Mouse (Mus musculus) stomach, postnatal 0 days (tissue): ENCODE measurements at regions not wholly inside any gene's neighbourhood (a gene's known extent, or its start where the extent isn't known, plus 50 kb on each side); places are given as distances from the start of the nearest gene placed in this dataset.

Experiments
- ATAC-seq: fragments of 200-750 bp; cut with Nextera tagmentation; 2 replicates; pipeline ENCODE4 v1.8.0; 2017; ENCODE audit not compliant: low FRiP score, low TSS enrichment
- DNase-seq: peaks from one replicate; pipeline ENCODE4 v3.0.0-alpha.2; 2016; ENCODE audit warnings: low spot score
- H3K27ac ChIP-seq: fragments of 300-500 bp; sonication (generic); replicated peaks from 2 replicates; pipeline ENCODE4 v1.5.1; 2014; ENCODE audit warnings: mild to moderate bottlenecking, control low read depth
- H3K27me3 ChIP-seq: fragments of 300-500 bp; sonication (generic); 2 replicates; pipeline ENCODE4 v1.6.1; 2014; ENCODE audit warnings: low read length; ENCODE audit not compliant: control insufficient read depth, insufficient read depth
- H3K36me3 ChIP-seq: fragments of 300-500 bp; sonication (generic); 2 replicates; pipeline ENCODE4 v1.6.1; 2014; ENCODE audit warnings: low read length, mixed read lengths; ENCODE audit not compliant: control insufficient read depth, insufficient read depth
- H3K4me1 ChIP-seq: fragments of 300-500 bp; sonication (generic); replicated peaks from 2 replicates; pipeline ENCODE4 v1.6.1; 2014; ENCODE audit warnings: antibody characterized with exemption; ENCODE audit not compliant: control insufficient read depth, insufficient read depth
- H3K4me2 ChIP-seq: fragments of 300-500 bp; sonication (generic); replicated peaks from 2 replicates; pipeline ENCODE4 v1.6.1; 2014; ENCODE audit warnings: low read depth, mild to moderate bottlenecking, control low read depth, moderate library complexity
- H3K4me3 ChIP-seq: fragments of 300-500 bp; sonication (generic); 2 replicates; pipeline ENCODE4 v1.5.1; 2014; ENCODE audit warnings: low read depth, low read length, control low read depth
- H3K9ac ChIP-seq: fragments of 300-500 bp; sonication (generic); 2 replicates; pipeline ENCODE4 v1.6.1; 2014; ENCODE audit warnings: mild to moderate bottlenecking, low read length, control low read depth, mixed read lengths
- H3K9me3 ChIP-seq: fragments of 300-500 bp; sonication (generic); 2 replicates; pipeline ENCODE4 v1.6.1; 2016; ENCODE audit warnings: low read length; ENCODE audit not compliant: control insufficient read depth
- CTCF ChIP-seq: IDR thresholded peaks from 2 replicates; pipeline ENCODE4 v1.5.1; 2016; ENCODE audit warnings: antibody characterized with exemption, low read depth, mild to moderate bottlenecking, moderate library complexity
- EP300 ChIP-seq: optimal IDR thresholded peaks from 2 replicates; pipeline ENCODE3; 2016; ENCODE audit warnings: antibody characterized with exemption
- WGBS: fragments of 180-500 bp; shearing (Covaris S2); extraction: QIAGEN DNeasy Blood & Tissue Kit; methylation state at CpG from one replicate; pipeline ENCODE4 v1.1.7; 2014; 5-methylcytosine and 5-hydroxymethylcytosine counted together

GRCm38 (mm10) chr5:134013206-134013605, 86.3 kb upstream of the Castor2 start:
- TF ChIP-seq CTCF (peak; percentile 41; the same call in 1 of the 2 replicates), EP300 (no peak)
- no peaks in the 10 kb centered on the region for H3K9me3 ChIP-seq
- no peak overlapping the region for H3K4me3 ChIP-seq
- no peaks in the 10 kb centered on the region for H3K36me3 ChIP-seq
- ATAC-seq (no peak), DNase-seq (no peak)
- H3K9ac ChIP-seq: no peak overlapping the region
- no peak overlapping the region for H3K27ac ChIP-seq
- H3K27me3 ChIP-seq: no peaks in the 10 kb centered on the region
- WGBS: 83% methylated on average over 8 of the region's 8 CpGs
- no peak overlapping the region for H3K4me2 ChIP-seq
- H3K4me1 ChIP-seq: no peaks in the 10 kb centered on the region; the same call in 1 of the 2 replicates

- DNase-seq (no peak), ATAC-seq (no peak)
- TF ChIP-seq EP300 (no peak), CTCF (no peak)
- H3K9ac ChIP-seq: no peak overlapping the region
- H3K36me3 ChIP-seq: no peaks in the 10 kb centered on the region
- 84% methylated on average over 14 of the region's 14 CpGs for WGBS
- H3K27ac ChIP-seq: no peak overlapping the region
- no peaks in the 10 kb centered on the region; the same call in 1 of the 2 replicates for H3K4me1 ChIP-seq
- H3K27me3 ChIP-seq: no peaks in the 10 kb centered on the region
- H3K4me3 ChIP-seq: no peak overlapping the region
- no peak overlapping the region for H3K4me2 ChIP-seq
- H3K9me3 ChIP-seq: no peaks in the 10 kb centered on the region
Measured at GRCm38 (mm10) chr5:134009843-134010242, 89.7 kb upstream of the Castor2 start.

DNA sequence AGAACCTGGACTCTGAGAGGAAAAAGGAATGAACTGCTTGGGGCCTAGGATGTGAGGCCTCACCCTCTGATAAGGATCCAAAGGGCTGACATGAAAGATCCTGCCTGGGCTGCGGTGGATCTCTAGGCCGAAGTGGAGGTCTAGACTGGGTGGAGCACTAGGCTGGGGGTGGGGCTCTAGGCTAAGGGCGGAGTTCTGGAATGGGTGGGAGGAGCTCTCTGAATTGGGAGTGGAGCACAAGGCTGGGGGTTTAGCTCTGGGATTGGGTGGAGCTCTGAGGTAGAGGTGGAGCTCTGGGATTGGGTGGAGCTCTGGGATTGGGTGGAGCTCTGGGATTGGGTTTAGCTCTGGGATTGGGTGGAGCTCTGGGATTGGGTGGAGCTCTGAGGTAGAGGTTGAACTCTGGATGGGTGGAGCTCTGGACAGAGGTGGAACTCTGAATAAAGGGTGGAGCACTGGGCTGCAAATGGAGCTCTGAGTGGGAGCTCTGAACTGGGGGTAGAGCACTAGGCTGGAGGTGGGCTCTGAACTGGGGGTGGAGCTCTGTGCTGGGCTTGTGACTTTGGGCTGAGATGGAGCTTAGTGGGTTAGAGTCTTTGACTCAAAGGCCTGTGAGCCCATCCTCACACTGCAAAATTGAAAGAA, 92.3 kb upstream of the Castor2 start:
- H3K27ac ChIP-seq: no peak overlapping the region

GRCm38 (mm10) chr5:134006470-134007126, 92.9 kb upstream of the Castor2 start:
- WGBS: 11% methylated on average over 14 of the region's 14 CpGs
- H3K36me3 ChIP-seq: no peaks in the 10 kb centered on the region

More for the DNA sequence above, 92.3 kb upstream of the Castor2 start:
- no peak overlapping the region for H3K9ac ChIP-seq
- H3K4me1 ChIP-seq: no peaks in the 10 kb centered on the region
- no peak overlapping the region for H3K4me3 ChIP-seq
- ATAC-seq (peak; percentile 84), DNase-seq (peak; percentile 39)
- no peaks in the 10 kb centered on the region for H3K27me3 ChIP-seq
- no peak for TF ChIP-seq CTCF
- no peak for TF ChIP-seq EP300
- H3K4me2 ChIP-seq: no peak overlapping the region
- H3K9me3 ChIP-seq: no peaks in the 10 kb centered on the region
- 15% methylated on average over 3 of the region's 3 CpGs for WGBS
- H3K36me3 ChIP-seq: no peaks in the 10 kb centered on the region

GRCm38 (mm10) chr5:134006001-134006400, 93.5 kb upstream of the Castor2 start:
- H3K27me3 ChIP-seq: no peaks in the 10 kb centered on the region
- no peak overlapping the region for H3K27ac ChIP-seq
- TF ChIP-seq CTCF (no peak), EP300 (no peak)
- no peak overlapping the region for H3K4me2 ChIP-seq
- no peak overlapping the region for H3K9ac ChIP-seq
- ATAC-seq (no peak), DNase-seq (no peak)
- H3K4me1 ChIP-seq: no peaks in the 10 kb centered on the region
- H3K9me3 ChIP-seq: no peaks in the 10 kb centered on the region
- 65% methylated on average over 3 of the region's 3 CpGs for WGBS
- H3K36me3 ChIP-seq: no peaks in the 10 kb centered on the region
- H3K4me3 ChIP-seq: no peak overlapping the region

More at GRCm38 (mm10) chr5:134006470-134007126, 92.9 kb upstream of the Castor2 start:
- no peaks in the 10 kb centered on the region for H3K9me3 ChIP-seq
- H3K4me1 ChIP-seq: no peaks in the 10 kb centered on the region
- no peak overlapping the region for H3K27ac ChIP-seq
- peak overlapping the region; percentile 35 for H3K4me2 ChIP-seq
- TF ChIP-seq CTCF (peak; percentile 97), EP300 (no peak)
- no peaks in the 10 kb centered on the region for H3K27me3 ChIP-seq
- no peak overlapping the region for H3K9ac ChIP-seq
- no peak overlapping the region for H3K4me3 ChIP-seq
- DNase-seq (peak; percentile 82), ATAC-seq (peak; percentile 89)

DNA sequence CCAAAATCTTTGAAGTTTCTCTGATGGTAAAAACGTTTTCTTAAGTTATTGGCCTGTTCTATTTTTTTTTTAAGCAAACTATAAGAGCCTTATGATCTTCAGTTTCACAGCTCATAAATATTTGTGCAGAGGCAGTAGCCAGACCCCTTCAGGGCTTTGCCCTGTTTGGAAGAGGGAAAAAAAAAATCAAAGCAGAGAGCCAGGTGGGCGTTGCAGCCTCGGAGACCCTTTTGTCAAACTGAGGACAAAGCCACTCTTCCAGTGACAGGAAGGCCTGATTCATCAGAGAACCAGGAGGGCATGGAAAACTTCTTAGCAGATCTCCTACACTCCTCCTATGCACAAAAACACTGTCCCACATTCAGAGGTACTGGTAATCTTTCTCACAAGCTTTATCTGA, 99.4 kb upstream of the Castor2 start:
- Histone ChIP-seq H3K27me3 (no peaks in the 10 kb centered on the region), H3K4me2 (no peak overlapping the region), H3K36me3 (no peaks in the 10 kb centered on the region), H3K4me3 (no peak overlapping the region), H3K9me3 (no peaks in the 10 kb centered on the region), H3K4me1 (no peaks in the 10 kb centered on the region), H3K9ac (no peak overlapping the region), H3K27ac (no peak overlapping the region)
- 14% methylated on average over 3 of the region's 3 CpGs for WGBS
- DNase-seq (no peak), ATAC-seq (no peak)
- TF ChIP-seq CTCF (no peak), EP300 (no peak)
